Mouse (Mus musculus) cerebellum, adult 8-10 months (tissue): ENCODE results near the gene Zfp791.
"Not testable (repeated sequence)": the region's sequence is repeated elsewhere in the genome, so short reads cannot be mapped to it uniquely, and the experiment has no call there.

Experiments
- DNase-seq: peaks from one replicate; pipeline ENCODE4 v3.0.0; 2022

Zfp791 gene

GRCm38 (mm10) chr8:85122995-85123394, at the start of gene Zfp791:
Zfp791 (minus strand) TSS chr8:85123095.
- no peak for DNase-seq

GRCm38 (mm10) chr8:85171291-85171690, 48.4 kb upstream of the Zfp791 start:
- DNase-seq = peak; percentile 24

- no peak for DNase-seq
These were observed 28.7 kb upstream of the Zfp791 start, which contains the start of gene Cks1brt for GRCm38 (mm10) chr8:85151624-85152023. Cks1brt (plus strand) TSS chr8:85151924.

- no peak for DNase-seq
These were observed 19.6 kb upstream of the Zfp791 start for GRCm38 (mm10) chr8:85142516-85142915.

GRCm38 (mm10) chr8:85135690-85136089, 12.8 kb upstream of the Zfp791 start:
- not testable (repeated sequence) for DNase-seq

- DNase-seq = no peak
These were observed 9.4 kb upstream of the Zfp791 start for GRCm38 (mm10) chr8:85132335-85132734.

- DNase-seq = no peak
These were observed 796 bp upstream of the Zfp791 start for GRCm38 (mm10) chr8:85123691-85124090.

GRCm38 (mm10) chr8:85120251-85120650, 2.6 kb downstream of the Zfp791 start:
- DNase-seq = not testable (repeated sequence)

- peak; percentile 82 for DNase-seq
These were observed 3.6 kb downstream of the Zfp791 start for GRCm38 (mm10) chr8:85119052-85119981.

- no peak for DNase-seq
These were observed 5.9 kb downstream of the Zfp791 start for GRCm38 (mm10) chr8:85116984-85117383.

- no peak for DNase-seq
These were observed 7.4 kb downstream of the Zfp791 start for GRCm38 (mm10) chr8:85115501-85115900.

GRCm38 (mm10) chr8:85113241-85113640, 9.7 kb downstream of the Zfp791 start:
- no peak for DNase-seq

GRCm38 (mm10) chr8:85100076-85100665, 22.7 kb downstream of the Zfp791 start:
- no peak for DNase-seq

GRCm38 (mm10) chr8:85096850-85097249, 26.0 kb downstream of the Zfp791 start:
- DNase-seq = no peak

GRCm38 (mm10) chr8:85096196-85096595, 26.7 kb downstream of the Zfp791 start:
- DNase-seq = no peak

- DNase-seq = no peak
These were observed 27.3 kb downstream of the Zfp791 start for GRCm38 (mm10) chr8:85095566-85095965.

- no peak for DNase-seq
These were observed 27.8 kb downstream of the Zfp791 start for GRCm38 (mm10) chr8:85095051-85095450.

- no peak for DNase-seq
These were observed 31.3 kb downstream of the Zfp791 start for GRCm38 (mm10) chr8:85091526-85092090.

GRCm38 (mm10) chr8:85090856-85091255, 32.0 kb downstream of the Zfp791 start:
- DNase-seq = no peak

- no peak for DNase-seq
These were observed 34.1 kb downstream of the Zfp791 start for GRCm38 (mm10) chr8:85088771-85089170.

GRCm38 (mm10) chr8:85086238-85086637, 36.7 kb downstream of the Zfp791 start:
- no peak for DNase-seq

- no peak for DNase-seq
These were observed 38.3 kb downstream of the Zfp791 start for GRCm38 (mm10) chr8:85084633-85085032.

- DNase-seq = peak; percentile 80
These were observed 39.6 kb downstream of the Zfp791 start, which contains the start of gene Man2b1 for GRCm38 (mm10) chr8:85083108-85083813. Man2b1 (plus strand) TSS chr8:85083270.
